Mouse (Mus musculus): ENCODE measurements around the gene Mars2. TPM values are rescaled to one million over a fixed set of nuclear protein-coding genes. Genes with fewer than 3 reads are reported as not detected.

Mars2 gene
- 3.0 and 3.2 TPM in 2 replicates for polyA plus RNA-seq (2015; fragmentation: Nextera tagmentation; extraction: Ambion mirVana)

DNA sequence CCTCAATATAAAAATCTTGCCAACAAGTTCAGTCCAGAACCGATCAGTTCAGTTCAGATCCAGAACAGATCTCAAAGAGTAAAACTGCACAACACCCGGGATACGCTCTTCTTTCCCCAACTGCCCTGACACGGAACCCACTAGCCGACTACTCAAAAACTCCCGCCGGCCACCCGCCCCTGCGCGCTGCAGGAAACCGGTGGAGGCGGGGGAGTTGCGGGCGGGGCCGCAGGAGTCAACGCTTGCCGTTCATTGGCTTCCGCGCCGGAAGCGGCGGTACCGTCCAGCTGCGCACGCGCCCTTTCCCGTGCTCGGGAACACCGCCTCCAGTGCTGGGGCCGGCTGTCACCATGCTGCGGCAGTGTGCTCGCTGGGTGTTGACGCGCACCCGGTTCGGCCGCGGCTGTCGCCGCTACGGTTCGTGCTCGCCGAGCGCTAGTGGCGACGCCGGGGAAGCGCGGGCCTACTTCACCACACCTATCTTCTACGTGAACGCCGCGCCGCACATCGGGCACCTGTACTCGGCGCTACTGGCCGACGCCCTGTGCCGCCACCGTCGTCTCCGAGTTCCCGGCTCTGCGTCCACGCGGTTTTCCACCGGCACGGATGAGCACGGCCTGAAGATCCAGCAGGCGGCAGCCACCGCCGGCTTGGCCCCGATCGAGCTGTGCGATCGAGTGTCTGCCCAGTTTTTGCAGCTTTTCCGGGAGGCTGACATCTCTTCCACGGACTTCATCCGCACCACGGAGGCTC lies at the start of gene Mars2:
TSS of gene Mars2 (plus strand) at position 288 of the 753 bp plus-strand sequence.
- peak; percentile 93 for DNase-seq
- peak; percentile 97 for ATAC-seq (ENCODE audit: low read depth)
- peaks cover 45% of the 10 kb centered on the region for H3K4me1 ChIP-seq (replicated peaks)
- H3K9me3 ChIP-seq (replicated peaks): no peaks in the 10 kb centered on the region
- under 1% methylated on average over 82 of the region's 82 CpGs for WGBS (ENCODE audit: insufficient replicate concordance)
- H3K36me3 ChIP-seq: no peaks in the 10 kb centered on the region
- H3K27ac ChIP-seq: peak within 1 kb of the TSS; percentile 86
- peak within 1 kb of the TSS; percentile 97 for H3K4me2 ChIP-seq
- 0 out of 2 replicates have a peak, but pooled peaks cover 2% of the 10 kb centered on the region for H3K27me3 ChIP-seq
- H3K9ac ChIP-seq: peak within 1 kb of the TSS; percentile 91
- H3K4me3 ChIP-seq (replicated peaks): peak within 1 kb of the TSS; percentile 91

DNA sequence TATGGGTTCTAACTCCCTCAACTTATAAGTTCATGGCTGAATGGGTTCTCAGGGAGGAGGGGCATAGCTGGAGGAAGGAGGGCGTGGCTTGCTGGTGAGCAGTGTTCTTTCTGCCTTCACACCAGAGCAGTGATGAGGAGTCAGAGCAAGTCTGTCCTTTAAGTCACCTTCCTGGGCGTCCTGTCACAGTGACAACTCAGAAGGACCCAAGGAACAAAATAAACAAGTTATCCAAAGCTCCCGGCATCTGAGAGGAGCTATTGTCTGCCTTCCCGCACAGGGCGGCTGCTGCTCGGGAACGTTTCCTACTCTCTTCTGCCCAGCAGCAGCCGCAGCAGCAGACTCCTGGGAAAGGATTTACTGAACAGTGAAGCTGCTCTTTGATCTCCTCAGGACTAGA lies 45.0 kb upstream of the Mars2 start:
- H3K4me2 ChIP-seq: peak overlapping the region; percentile 33
- no peak overlapping the region for H3K9ac ChIP-seq
- 32% methylated on average over 8 of the region's 8 CpGs for whole genome bisulfite sequencing (ENCODE audit: insufficient replicate concordance)
- H3K27ac ChIP-seq: no peak overlapping the region
- H3K4me3 ChIP-seq (replicated peaks): no peak overlapping the region
- no peaks in the 10 kb centered on the region for H3K9me3 ChIP-seq (replicated peaks)
- ATAC-seq (ENCODE audit: low read depth): no peak
- no peaks in the 10 kb centered on the region for H3K36me3 ChIP-seq
- no peaks in the 10 kb centered on the region for H3K27me3 ChIP-seq
- no peaks in the 10 kb centered on the region; the same call in 1 of the 2 replicates for H3K4me1 ChIP-seq (replicated peaks)
- no peak for DNase-seq

DNA sequence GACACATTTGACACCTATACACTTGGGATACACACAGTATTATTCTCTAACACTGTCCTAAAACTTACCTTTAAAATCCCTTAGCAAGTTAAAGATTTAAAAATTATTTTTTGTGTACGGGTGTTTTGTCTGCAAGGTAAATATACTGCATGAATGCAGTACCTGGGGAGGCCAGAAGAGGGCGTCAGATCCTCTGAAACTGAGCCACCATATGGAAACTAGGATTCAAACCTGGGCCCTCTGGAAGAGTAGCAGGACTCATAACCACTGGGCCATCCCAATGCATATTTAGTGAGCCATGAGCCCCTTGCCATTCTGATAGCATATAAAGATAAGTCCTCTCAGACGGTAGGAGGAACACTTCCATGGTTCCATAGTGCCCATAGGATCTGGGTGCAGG lies 44.2 kb upstream of the Mars2 start:
- DNase-seq (peak; percentile 22), ATAC-seq (ENCODE audit: low read depth) (no peak)
- no peaks in the 10 kb centered on the region for H3K36me3 ChIP-seq
- no peak overlapping the region for H3K27ac ChIP-seq
- H3K4me1 ChIP-seq (replicated peaks): peaks cover 2% of the 10 kb centered on the region
- 24% methylated on average over 3 of the region's 3 CpGs for WGBS (ENCODE audit: insufficient replicate concordance)
- no peak overlapping the region for H3K4me2 ChIP-seq
- H3K9me3 ChIP-seq (replicated peaks): no peaks in the 10 kb centered on the region
- no peak overlapping the region for H3K9ac ChIP-seq
- no peak overlapping the region for H3K4me3 ChIP-seq (replicated peaks)
- H3K27me3 ChIP-seq: no peaks in the 10 kb centered on the region

DNA sequence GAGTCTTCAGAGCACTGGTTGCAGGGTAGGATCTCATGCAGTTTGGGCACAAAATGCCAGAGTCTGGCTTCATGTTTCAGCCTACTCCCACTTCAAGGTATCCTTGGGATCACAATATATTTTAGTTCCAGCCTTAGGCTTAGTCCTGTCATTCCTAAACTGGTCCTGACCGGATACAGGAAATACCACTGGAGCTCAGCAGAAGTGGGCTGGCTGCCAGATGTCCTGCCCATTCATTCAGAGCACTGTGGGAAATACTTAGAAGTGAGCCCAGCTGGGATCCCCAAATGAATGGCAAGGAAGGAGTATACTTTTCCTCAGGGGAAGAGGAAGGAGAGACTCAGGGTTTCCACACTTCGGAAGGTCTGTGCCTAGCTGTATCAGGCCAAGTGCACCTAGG lies 43.7 kb upstream of the Mars2 start:
- Histone ChIP-seq H3K9ac (no peak overlapping the region), H3K36me3 (no peaks in the 10 kb centered on the region), H3K27ac (no peak overlapping the region), H3K4me2 (no peak overlapping the region), H3K27me3 (no peaks in the 10 kb centered on the region), H3K4me1 (replicated peaks) (peaks cover 7% of the 10 kb centered on the region), H3K4me3 (replicated peaks) (no peak overlapping the region), H3K9me3 (replicated peaks) (no peaks in the 10 kb centered on the region)
- DNase-seq (no peak), ATAC-seq (ENCODE audit: low read depth) (0 out of 2 replicates have a peak, but pooled peaks have one; percentile 26)
- 61% methylated on average over 2 of the region's 2 CpGs for WGBS (ENCODE audit: insufficient replicate concordance)

DNA sequence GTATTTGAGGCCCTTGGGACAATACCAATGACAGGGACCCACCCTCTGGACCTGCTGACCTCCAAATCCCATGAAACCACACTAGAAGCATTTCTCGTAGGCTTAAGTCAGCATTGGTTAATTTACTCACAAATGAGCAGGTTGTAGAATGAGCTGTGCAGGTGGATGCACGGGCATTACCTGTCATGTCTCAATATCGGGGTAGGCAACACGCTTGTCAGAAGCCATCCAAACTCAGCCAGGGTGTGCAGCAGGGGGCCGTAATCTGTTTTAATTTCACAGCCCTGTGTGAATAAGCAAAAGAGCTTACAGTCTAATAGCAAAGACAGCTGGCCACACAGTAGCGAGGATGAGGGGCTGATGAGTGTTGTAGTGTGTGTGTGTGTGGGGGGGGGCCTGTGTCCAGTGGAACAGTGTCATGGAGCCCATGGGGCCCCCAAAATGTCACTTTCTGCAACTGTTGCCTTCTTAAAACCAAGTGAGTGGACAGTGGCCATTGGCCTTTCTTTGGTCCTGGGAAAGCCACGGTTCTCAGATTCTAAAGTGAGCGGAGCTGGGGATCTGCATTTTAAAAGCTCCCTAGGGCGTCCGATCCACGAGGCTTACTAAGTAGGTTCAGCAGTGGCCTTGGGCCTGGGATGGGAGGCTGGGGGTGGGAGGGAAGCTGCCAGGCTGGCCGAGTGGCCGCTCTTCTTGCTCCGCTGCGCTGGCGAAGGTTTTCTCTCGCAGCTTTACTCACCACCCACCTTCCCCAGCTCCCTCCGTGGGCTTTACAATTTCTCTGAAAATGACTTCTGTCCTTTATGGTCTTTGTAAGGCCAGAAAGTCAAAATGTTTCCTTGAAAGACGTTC lies 42.7 kb upstream of the Mars2 start:
- Histone ChIP-seq H3K36me3 (no peaks in the 10 kb centered on the region), H3K27ac (no peak overlapping the region), H3K9me3 (replicated peaks) (no peaks in the 10 kb centered on the region), H3K4me2 (no peak overlapping the region), H3K4me3 (replicated peaks) (no peak overlapping the region), H3K4me1 (replicated peaks) (peaks cover 16% of the 10 kb centered on the region), H3K9ac (no peak overlapping the region), H3K27me3 (no peaks in the 10 kb centered on the region)
- WGBS (ENCODE audit: insufficient replicate concordance): 71% methylated on average over 19 of the region's 19 CpGs
- DNase-seq (no peak), ATAC-seq (ENCODE audit: low read depth) (no peak)

DNA sequence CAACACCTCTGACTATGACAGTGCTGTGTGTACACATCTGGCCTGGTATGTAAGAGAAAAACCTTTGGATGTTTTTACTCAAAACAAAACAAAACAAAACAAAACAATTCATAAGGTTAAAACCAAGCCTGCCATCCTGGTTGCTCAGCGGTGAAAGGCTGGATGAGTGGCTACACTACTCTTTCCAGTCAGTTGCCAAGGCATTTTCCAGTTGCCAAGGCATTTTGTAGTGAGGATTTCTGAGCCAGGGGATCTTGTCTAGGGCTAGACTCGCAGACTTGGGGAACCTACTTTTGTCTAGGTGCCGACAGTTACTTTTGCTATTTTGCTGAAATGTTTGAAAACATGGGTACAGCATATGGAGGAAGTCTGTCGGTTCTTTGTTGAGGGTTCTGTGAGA lies 42.0 kb upstream of the Mars2 start:
- no peaks in the 10 kb centered on the region for H3K27me3 ChIP-seq
- H3K4me1 ChIP-seq (replicated peaks): peaks cover 22% of the 10 kb centered on the region
- ATAC-seq (ENCODE audit: low read depth): no peak
- 64% methylated on average over 4 of the region's 4 CpGs for WGBS (ENCODE audit: insufficient replicate concordance)
- H3K4me2 ChIP-seq: no peak overlapping the region
- no peaks in the 10 kb centered on the region for H3K9me3 ChIP-seq (replicated peaks)
- H3K27ac ChIP-seq: no peak overlapping the region
- H3K9ac ChIP-seq: no peak overlapping the region
- no peaks in the 10 kb centered on the region for H3K36me3 ChIP-seq
- no peak overlapping the region for H3K4me3 ChIP-seq (replicated peaks)
- no peak for DNase-seq

DNA sequence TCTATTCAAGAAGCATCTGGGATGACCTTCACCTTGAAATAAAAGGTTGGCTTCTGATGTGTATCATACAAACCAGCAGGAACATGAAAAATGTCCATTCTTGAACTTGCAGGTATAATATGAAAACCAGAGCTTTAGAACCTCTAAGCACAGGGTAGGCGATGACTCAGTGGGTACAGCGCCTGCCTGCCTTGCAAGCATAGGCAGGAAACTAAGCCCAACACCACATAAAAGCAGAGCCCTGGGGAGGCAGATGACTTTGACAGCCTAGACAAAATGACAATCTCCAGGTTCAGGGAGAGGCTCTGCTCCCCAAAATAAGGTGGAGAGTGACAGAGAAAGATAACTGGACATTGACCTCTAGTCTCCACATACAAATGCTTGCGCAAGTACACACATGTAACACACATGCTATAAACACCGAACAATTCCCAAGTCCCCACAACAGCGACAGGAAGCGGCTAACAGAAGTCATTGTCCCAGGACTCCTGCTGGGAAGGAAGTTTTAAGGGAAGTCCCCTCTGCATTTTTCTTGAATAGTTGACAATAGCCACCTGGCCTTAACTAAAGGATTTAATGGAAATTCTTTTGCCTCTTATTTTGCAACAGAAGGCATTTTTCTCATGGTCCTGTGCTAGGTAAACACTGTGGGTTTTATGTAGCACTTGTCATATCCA lies 40.5 kb upstream of the Mars2 start:
- no peaks in the 10 kb centered on the region for H3K9me3 ChIP-seq (replicated peaks)
- ATAC-seq (ENCODE audit: low read depth) (no peak), DNase-seq (no peak)
- H3K27ac ChIP-seq: no peak overlapping the region
- no peaks in the 10 kb centered on the region for H3K27me3 ChIP-seq
- H3K4me3 ChIP-seq (replicated peaks): no peak overlapping the region
- WGBS (ENCODE audit: insufficient replicate concordance): 43% methylated on average over 6 of the region's 6 CpGs
- no peaks in the 10 kb centered on the region for H3K36me3 ChIP-seq
- no peak overlapping the region for H3K4me2 ChIP-seq
- no peak overlapping the region for H3K9ac ChIP-seq
- peaks cover 22% of the 10 kb centered on the region for H3K4me1 ChIP-seq (replicated peaks)

DNA sequence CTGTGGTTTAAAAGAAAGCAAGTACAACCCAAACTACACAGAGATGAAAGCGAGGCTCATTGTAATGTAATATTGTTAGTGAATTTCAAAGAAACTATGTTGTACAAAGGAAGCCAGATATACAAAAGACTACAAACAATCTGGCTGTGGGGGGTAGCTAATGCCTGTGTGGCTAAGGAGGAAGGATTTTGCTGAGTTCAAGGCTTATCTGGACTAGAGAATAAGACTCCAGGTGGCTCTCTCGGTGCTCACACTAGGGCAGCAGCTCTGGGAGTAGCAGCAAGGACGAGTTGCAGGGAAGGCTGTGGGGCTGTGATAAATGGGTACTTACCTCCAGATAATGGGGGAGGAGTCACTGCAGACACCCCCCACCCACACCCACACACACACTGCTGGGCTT lies 38.3 kb upstream of the Mars2 start:
- Histone ChIP-seq H3K27me3 (no peaks in the 10 kb centered on the region), H3K9ac (no peak overlapping the region), H3K9me3 (replicated peaks) (no peaks in the 10 kb centered on the region), H3K27ac (0 out of 2 replicates have a peak overlapping the region, but pooled peaks have one; percentile 1), H3K4me1 (replicated peaks) (peaks cover 22% of the 10 kb centered on the region), H3K36me3 (no peaks in the 10 kb centered on the region), H3K4me3 (replicated peaks) (no peak overlapping the region), H3K4me2 (peak overlapping the region; percentile 26; the same call in 1 of the 2 replicates)
- peak; percentile 55 for DNase-seq
- ATAC-seq (ENCODE audit: low read depth): peak; percentile 98
- 22% methylated on average over 3 of the region's 3 CpGs for WGBS (ENCODE audit: insufficient replicate concordance)

DNA sequence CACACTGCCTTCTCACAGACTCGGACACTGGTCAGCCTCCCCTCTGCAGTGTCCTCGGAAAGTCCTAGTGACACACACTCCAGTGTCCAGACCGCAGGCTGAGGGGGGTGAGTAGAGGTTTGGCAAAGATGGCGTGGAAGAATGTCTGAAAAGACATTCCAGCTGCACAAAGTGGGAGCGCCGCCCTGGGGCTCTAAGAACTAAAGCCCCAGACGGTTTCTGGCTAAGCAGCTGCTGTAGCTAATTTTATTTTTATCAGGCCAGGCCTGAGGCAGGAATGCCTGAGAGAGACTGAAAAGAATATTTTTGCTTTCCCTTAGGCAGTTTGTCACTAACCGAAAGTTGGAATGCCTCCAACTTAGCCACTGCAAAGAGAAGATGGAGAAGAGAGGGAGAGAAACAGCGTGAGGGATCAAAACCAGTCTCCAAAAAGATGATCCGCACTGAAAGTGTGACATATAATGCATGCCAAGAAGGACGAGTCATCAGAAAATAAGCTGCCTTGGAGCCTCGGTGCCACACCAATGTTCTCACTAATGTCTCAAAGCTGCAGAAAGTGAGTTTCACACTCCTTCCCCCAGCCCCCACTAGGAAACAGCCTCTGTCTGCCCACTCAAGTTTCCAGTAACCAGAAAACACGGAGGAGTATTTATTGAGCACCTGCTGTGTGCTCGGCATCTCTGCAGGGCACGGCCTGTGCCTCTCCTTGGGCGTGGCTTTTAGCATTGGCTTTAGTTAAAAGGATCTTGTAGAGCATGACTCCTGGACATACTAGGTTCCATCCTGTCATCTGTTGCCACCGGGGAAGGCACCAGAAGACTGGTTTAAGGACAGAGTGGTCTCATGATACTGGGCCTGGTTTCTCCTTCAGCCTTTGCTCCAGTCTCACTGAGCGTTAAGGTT lies 34.9 kb upstream of the Mars2 start:
- no peaks in the 10 kb centered on the region for H3K36me3 ChIP-seq
- no peak overlapping the region for H3K9ac ChIP-seq
- H3K4me3 ChIP-seq (replicated peaks): no peak overlapping the region
- 67% methylated on average over 18 of the region's 18 CpGs for WGBS (ENCODE audit: insufficient replicate concordance)
- H3K9me3 ChIP-seq (replicated peaks): no peaks in the 10 kb centered on the region
- no peak overlapping the region for H3K27ac ChIP-seq
- no peak for ATAC-seq (ENCODE audit: low read depth)
- H3K27me3 ChIP-seq: no peaks in the 10 kb centered on the region
- DNase-seq: no peak
- no peak overlapping the region for H3K4me2 ChIP-seq
- H3K4me1 ChIP-seq (replicated peaks): peaks cover 22% of the 10 kb centered on the region

DNA sequence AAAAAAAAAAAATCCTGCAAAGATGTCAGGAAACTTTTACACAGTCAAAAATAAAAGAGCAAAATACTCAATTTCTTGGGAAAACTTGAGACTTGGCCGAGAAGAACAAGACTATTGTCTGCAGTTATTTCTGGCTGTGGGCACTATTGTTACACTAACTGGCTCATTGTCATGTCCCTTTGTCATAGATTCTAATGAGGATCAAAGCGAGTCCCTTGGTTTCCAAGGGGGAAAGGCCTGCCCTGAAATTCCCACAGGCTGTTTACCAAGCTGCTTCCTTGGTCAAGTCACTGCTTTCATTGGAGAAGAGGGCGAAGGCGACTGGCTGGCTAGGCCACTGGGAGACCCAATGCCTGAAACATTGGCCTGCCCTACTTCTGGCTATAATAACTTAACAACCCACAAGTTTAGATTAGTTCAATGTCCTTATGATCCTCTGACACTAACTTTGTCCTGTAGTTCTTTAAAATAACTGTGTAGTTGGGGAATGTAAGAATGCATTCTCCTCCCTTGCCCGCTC lies 31.1 kb upstream of the Mars2 start:
- Histone ChIP-seq H3K4me2 (no peak overlapping the region), H3K9me3 (replicated peaks) (no peaks in the 10 kb centered on the region), H3K27me3 (no peaks in the 10 kb centered on the region), H3K4me3 (replicated peaks) (no peak overlapping the region), H3K36me3 (no peaks in the 10 kb centered on the region), H3K27ac (no peak overlapping the region), H3K4me1 (replicated peaks) (peaks cover 12% of the 10 kb centered on the region), H3K9ac (no peak overlapping the region)
- DNase-seq: no peak
- no peak for ATAC-seq (ENCODE audit: low read depth)
- 69% methylated on average over 5 of the region's 5 CpGs for WGBS (ENCODE audit: insufficient replicate concordance)
